Comparison of ENCODE assay signal across 15 mouse cellular contexts in the genomic region with DNA sequence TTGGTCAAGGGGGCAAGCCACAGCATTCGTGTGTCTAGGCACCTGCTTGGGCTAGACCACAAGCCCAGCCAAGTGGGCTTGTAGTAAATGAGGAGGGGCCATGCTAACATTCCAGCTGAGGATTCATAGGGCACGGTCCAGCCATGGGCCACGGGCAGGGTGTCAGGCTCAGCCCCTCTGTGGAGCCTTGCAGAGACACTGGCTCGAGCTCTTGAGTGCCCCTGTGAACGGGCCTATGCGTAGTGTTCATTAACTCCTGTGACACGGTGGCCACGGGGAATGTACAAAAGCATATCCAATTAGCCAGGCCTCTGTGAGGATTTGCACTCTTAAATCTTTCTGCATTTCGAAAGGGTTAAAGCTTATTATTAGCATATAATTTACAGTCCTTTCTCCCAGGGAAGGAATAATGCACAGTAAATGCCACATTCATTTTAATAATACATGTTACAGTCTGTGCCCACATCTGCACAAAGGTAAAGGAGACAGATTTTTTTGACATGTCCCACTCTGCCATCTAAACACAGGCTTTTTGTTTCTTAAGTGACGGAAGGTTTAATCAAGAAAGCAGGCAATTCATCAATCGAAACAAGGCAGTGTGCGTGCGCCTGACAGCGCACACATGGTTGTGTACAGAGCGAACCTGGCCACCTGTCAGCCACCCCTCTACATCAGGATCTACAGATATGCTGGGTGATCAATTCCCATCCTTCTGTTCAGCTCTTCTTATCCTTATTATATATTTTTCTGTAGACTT.
A peak's percentile ranks its signal among the peaks of the same experiment; 100 is the strongest.
DNase-seq lines count a peak whose midpoint lies in the region; ATAC-seq and TF ChIP-seq lines count a peak whose summit lies in the region.
"Had no signal": no experiment of that assay in that cellular context is flagged by ENCODE, and none has a peak within 500 bp of the region (broad histone marks: within the 10 kb centered on the region; RNA-seq: fewer than 3 reads in every experiment).

No protein-coding gene starts in this region.

- no peak overlapping the region for H3K4me3 ChIP-seq in hindbrain, embryonic 13.5 days
- H3K4me3 ChIP-seq in hindbrain, embryonic 10.5 days, result no peak overlapping the region
- H3K4me3 ChIP-seq in forebrain, embryonic 14.5 days (ENCODE audit: low read depth, low read length), result no peak overlapping the region
- H3K4me3 ChIP-seq in midbrain, embryonic 10.5 days, result no peak overlapping the region
- no peak overlapping the region for H3K4me3 ChIP-seq in neural tube, embryonic 15.5 days (replicated peaks)
- H3K4me3 ChIP-seq in cerebellum, adult 2 months (replicated peaks; ENCODE audit: insufficient read depth, low read depth, low read length), result no peak overlapping the region
- H3K4me3 ChIP-seq: embryonic facial prominence, embryonic 15.5 days; limb, embryonic 13.5 days had no signal

- H3K4me2 ChIP-seq in hindbrain, embryonic 13.5 days, result no peak overlapping the region
- H3K4me2 ChIP-seq in forebrain, embryonic 14.5 days (ENCODE audit: low read length), result no peak overlapping the region
- no peak overlapping the region for H3K4me2 ChIP-seq in neural tube, embryonic 15.5 days
- H3K4me2 ChIP-seq: embryonic facial prominence, embryonic 15.5 days had no signal

- no peak for ATAC-seq in hindbrain, embryonic 13.5 days (ENCODE audit: low FRiP score)
- peak; percentile 63; the same call in 1 of the 2 replicates for ATAC-seq in forebrain, embryonic 14.5 days
- ATAC-seq in neural tube, embryonic 15.5 days (ENCODE audit: low FRiP score), result no peak
- ATAC-seq: Patski had no signal

- H3K27ac ChIP-seq in hindbrain, embryonic 13.5 days, result peak overlapping the region; percentile 91
- no peak overlapping the region; the same call in 1 of the 2 replicates for H3K27ac ChIP-seq in hindbrain, embryonic 10.5 days
- peak overlapping the region; percentile 71 for H3K27ac ChIP-seq in forebrain, embryonic 14.5 days (ENCODE audit: low read depth, low read length)
- H3K27ac ChIP-seq in midbrain, embryonic 10.5 days (replicated peaks), result peak overlapping the region; percentile 24
- H3K27ac ChIP-seq in neural tube, embryonic 15.5 days (replicated peaks), result peak overlapping the region; percentile 33
- no peak overlapping the region for H3K27ac ChIP-seq in cerebellum, adult 2 months (ENCODE audit: insufficient read depth, low read length)
- H3K27ac ChIP-seq: embryonic facial prominence, embryonic 15.5 days; stomach, postnatal 0 days had no signal

- DNase-seq in hindbrain, embryonic 10.5 days (ENCODE audit: low spot score), result no peak
- peak; percentile 49 for DNase-seq in forebrain, embryonic 14.5 days (ENCODE audit: low spot score)
- DNase-seq in midbrain, embryonic 10.5 days (ENCODE audit: low spot score), result no peak
- DNase-seq in cerebellum, adult 2 months, result no peak
- no peak for DNase-seq in ovary, postnatal 10 days (ENCODE audit: low spot score)
- DNase-seq: cerebellum, adult 11 months; kidney, adult 8-10 months; kidney, postnatal 4 days; lung, postnatal 36 days had no signal

- peaks cover 74% of the 10 kb centered on the region for H3K4me1 ChIP-seq in hindbrain, embryonic 13.5 days (replicated peaks)
- peaks cover 23% of the 10 kb centered on the region for H3K4me1 ChIP-seq in hindbrain, embryonic 10.5 days (replicated peaks)
- peaks cover 36% of the 10 kb centered on the region for H3K4me1 ChIP-seq in forebrain, embryonic 14.5 days (ENCODE audit: control insufficient read depth, insufficient read depth, low read length)
- peaks cover 23% of the 10 kb centered on the region for H3K4me1 ChIP-seq in midbrain, embryonic 10.5 days
- H3K4me1 ChIP-seq in neural tube, embryonic 15.5 days, result peaks cover 40% of the 10 kb centered on the region
- peaks cover 17% of the 10 kb centered on the region for H3K4me1 ChIP-seq in cerebellum, adult 2 months (ENCODE audit: control insufficient read depth, insufficient read depth, low read length)
- H3K4me1 ChIP-seq: embryonic facial prominence, embryonic 15.5 days had no signal

- no peak for TF ChIP-seq CTCF in cerebellum, adult 2 months (IDR thresholded peaks at IDR 0.05; ENCODE audit: borderline replicate concordance, insufficient read depth, low read depth, low read length)

- no peaks in the 10 kb centered on the region for H3K9me3 ChIP-seq in hindbrain, embryonic 13.5 days
- no peaks in the 10 kb centered on the region for H3K9me3 ChIP-seq in hindbrain, embryonic 10.5 days
- no peaks in the 10 kb centered on the region for H3K9me3 ChIP-seq in forebrain, embryonic 14.5 days (replicated peaks; ENCODE audit: control insufficient read depth, low read length)
- no peaks in the 10 kb centered on the region for H3K9me3 ChIP-seq in midbrain, embryonic 10.5 days (replicated peaks)
- no peaks in the 10 kb centered on the region for H3K9me3 ChIP-seq in neural tube, embryonic 15.5 days (replicated peaks)
- H3K9me3 ChIP-seq: embryonic facial prominence, embryonic 15.5 days; limb, embryonic 13.5 days had no signal

- WGBS in hindbrain, embryonic 13.5 days, result 48% methylated on average over 15 of the region's 15 CpGs
- WGBS in hindbrain, embryonic 10.5 days, result 85% methylated on average over 15 of the region's 15 CpGs
- 25% methylated on average over 15 of the region's 15 CpGs for WGBS in forebrain, embryonic 14.5 days
- 89% methylated on average over 15 of the region's 15 CpGs for WGBS in midbrain, embryonic 10.5 days
- WGBS in neural tube, embryonic 15.5 days, result 42% methylated on average over 15 of the region's 15 CpGs
- 91% methylated on average over 15 of the region's 15 CpGs for WGBS in cerebellum, adult 2 months

- peaks cover 48% of the 10 kb centered on the region for H3K36me3 ChIP-seq in hindbrain, embryonic 13.5 days
- H3K36me3 ChIP-seq in hindbrain, embryonic 10.5 days, result peaks cover 48% of the 10 kb centered on the region
- peaks cover 35% of the 10 kb centered on the region for H3K36me3 ChIP-seq in forebrain, embryonic 14.5 days (ENCODE audit: control insufficient read depth, insufficient read depth, low read length)
- peaks cover 30% of the 10 kb centered on the region for H3K36me3 ChIP-seq in midbrain, embryonic 10.5 days
- peaks cover 5% of the 10 kb centered on the region; the same call in 1 of the 2 replicates for H3K36me3 ChIP-seq in neural tube, embryonic 15.5 days

- H3K9ac ChIP-seq in hindbrain, embryonic 13.5 days, result peak overlapping the region; percentile 46; the same call in 1 of the 2 replicates
- peak overlapping the region; percentile 17; the same call in 1 of the 2 replicates for H3K9ac ChIP-seq in forebrain, embryonic 14.5 days (ENCODE audit: low read length)
- no peak overlapping the region for H3K9ac ChIP-seq in neural tube, embryonic 15.5 days (replicated peaks)
- H3K9ac ChIP-seq: embryonic facial prominence, embryonic 15.5 days had no signal

- TF ChIP-seq POLR2A in cerebellum, adult 2 months (IDR thresholded peaks at IDR 0.05; ENCODE audit: borderline replicate concordance, insufficient read depth, low read length), result no peak

- H3K27me3 ChIP-seq in hindbrain, embryonic 13.5 days, result no peaks in the 10 kb centered on the region
- no peaks in the 10 kb centered on the region for H3K27me3 ChIP-seq in hindbrain, embryonic 10.5 days (ENCODE audit: insufficient read depth, poor library complexity, severe bottlenecking)
- no peaks in the 10 kb centered on the region; the same call in 1 of the 2 replicates for H3K27me3 ChIP-seq in forebrain, embryonic 14.5 days (replicated peaks; ENCODE audit: control insufficient read depth, insufficient read depth, low read length)
- no peaks in the 10 kb centered on the region for H3K27me3 ChIP-seq in midbrain, embryonic 10.5 days (ENCODE audit: low read depth, poor library complexity, severe bottlenecking)
- H3K27me3 ChIP-seq in neural tube, embryonic 15.5 days (replicated peaks), result no peaks in the 10 kb centered on the region
- no peaks in the 10 kb centered on the region for H3K27me3 ChIP-seq in cerebellum, adult 2 months (ENCODE audit: control insufficient read depth, insufficient read depth, low read length)
- H3K27me3 ChIP-seq: embryonic facial prominence, embryonic 15.5 days; limb, embryonic 13.5 days; Patski had no signal

Comparison
In these comparisons a context has a peak if more than half of its experiments do, and no peak if none do; other contexts are left out.
1. H3K27ac ChIP-seq: peak in hindbrain, embryonic 13.5 days (single experiment), forebrain, embryonic 14.5 days (single experiment), midbrain, embryonic 10.5 days (single experiment) and neural tube, embryonic 15.5 days (single experiment); none in hindbrain, embryonic 10.5 days (single experiment) and cerebellum, adult 2 months (single experiment).